Mouse (Mus musculus): Measurements from ENCODE around the gene Tmem82. TPM values are rescaled to one million over a fixed set of nuclear protein-coding genes. Genes with fewer than 3 reads are reported as not detected.
"Not testable (repeated sequence)": the region's sequence is repeated elsewhere in the genome, so short reads cannot be mapped to it uniquely, and the experiment has no call there.

The Tmem82 gene
- polyA plus RNA-seq, 1 experiment from 2014 or later = 0.74 TPM

DNA sequence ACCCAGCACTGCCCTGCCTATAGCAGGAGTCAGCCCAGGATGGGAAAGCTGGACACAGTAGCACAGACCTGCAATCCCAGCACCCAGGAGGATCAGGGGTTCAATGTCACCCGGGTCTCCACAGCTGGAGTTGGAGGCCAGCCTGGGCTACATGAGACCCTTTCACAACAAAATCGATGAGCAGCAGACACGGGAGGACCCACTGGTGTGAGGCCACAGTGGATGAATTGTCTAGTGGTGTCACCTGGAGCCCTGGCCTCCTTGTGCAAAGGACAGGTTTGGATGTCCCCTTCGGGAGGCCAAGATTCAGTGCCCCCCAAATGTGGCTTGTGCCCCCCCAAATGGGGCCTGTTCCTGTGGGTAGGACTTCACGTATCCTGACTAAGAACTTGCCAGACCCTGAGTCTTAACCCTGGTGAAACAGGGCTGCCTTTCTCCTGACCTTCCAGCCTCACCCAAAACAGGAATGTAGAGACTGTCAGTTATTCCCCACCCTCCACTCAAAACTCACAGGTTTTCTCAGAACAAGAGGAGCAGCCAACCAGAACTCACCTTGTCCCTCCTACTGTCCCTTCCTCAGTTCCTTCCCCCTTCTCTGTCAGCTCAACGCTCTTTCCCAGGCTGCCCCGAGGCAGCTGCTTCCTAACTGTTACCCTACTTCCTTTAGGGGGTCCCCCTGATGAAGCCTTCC lies 45.6 kb downstream of the Tmem82 start:
- ATAC-seq (ENCODE audit: insufficient number of reproducible peaks, insufficient read depth, low FRiP score, low TSS enrichment, low read depth) = no peak
- Histone ChIP-seq H3K27ac (no peak overlapping the region), H3K27me3 (no peaks in the 10 kb centered on the region), H3K36me3 (peaks cover 15% of the 10 kb centered on the region), H3K4me1 (peaks cover 5% of the 10 kb centered on the region), H3K9ac (0 out of 2 replicates have a peak overlapping the region, but pooled peaks have one; percentile 21), H3K4me3 (no peak overlapping the region), H3K4me2 (no peak overlapping the region), H3K9me3 (no peaks in the 10 kb centered on the region)
- whole genome bisulfite sequencing = 72% methylated on average over 7 of the region's 7 CpGs

DNA sequence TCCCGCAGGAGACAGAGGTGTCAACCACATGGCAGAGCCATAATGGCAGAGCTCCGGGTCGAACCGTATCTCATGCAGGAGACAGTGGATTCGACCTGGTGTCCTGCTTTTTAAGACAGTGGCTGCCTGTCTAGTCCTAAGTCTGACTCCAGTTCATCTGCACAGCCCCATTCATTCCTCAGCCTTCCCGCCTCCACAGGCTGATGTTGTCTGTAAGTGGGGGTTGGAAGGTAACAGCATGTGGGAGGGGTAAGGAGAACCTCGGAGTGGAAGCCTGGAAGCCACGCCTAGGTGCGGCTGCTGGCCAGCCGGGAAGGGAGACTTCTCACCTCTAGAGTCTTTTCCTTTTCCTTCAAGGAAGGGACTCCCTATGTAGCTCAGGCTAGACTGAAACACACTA lies 46.5 kb downstream of the Tmem82 start:
- Histone ChIP-seq H3K9me3 (no peaks in the 10 kb centered on the region), H3K9ac (no peak overlapping the region), H3K27ac (no peak overlapping the region), H3K36me3 (peaks cover 6% of the 10 kb centered on the region), H3K4me2 (no peak overlapping the region), H3K27me3 (no peaks in the 10 kb centered on the region), H3K4me3 (no peak overlapping the region), H3K4me1 (peaks cover 5% of the 10 kb centered on the region)
- 70% methylated on average over 10 of the region's 10 CpGs for WGBS
- no peak for ATAC-seq (ENCODE audit: insufficient number of reproducible peaks, insufficient read depth, low FRiP score, low TSS enrichment, low read depth)

DNA sequence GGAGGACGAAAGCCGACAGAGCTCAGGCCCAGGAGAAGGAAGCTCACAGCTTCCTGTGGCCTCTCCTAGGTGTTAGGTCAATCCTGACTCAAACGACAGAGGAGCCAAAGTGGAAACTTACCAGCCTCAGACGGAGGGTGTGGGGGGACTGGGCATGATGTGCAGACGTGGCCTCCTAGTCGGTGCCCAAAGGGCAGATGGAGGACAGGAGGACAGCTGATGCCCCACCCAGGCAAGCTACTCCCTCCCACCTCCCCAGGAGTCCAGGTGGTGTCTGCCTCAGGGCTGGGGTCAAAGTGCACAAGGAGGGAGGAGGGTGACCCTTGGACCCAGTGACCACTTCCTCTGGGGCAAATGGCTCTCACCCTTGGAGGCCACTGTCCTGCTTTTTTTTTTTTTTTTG lies 47.1 kb downstream of the Tmem82 start:
- no peaks in the 10 kb centered on the region for H3K27me3 ChIP-seq
- H3K9ac ChIP-seq = no peak overlapping the region; the same call in 1 of the 2 replicates
- no peak overlapping the region for H3K27ac ChIP-seq
- no peaks in the 10 kb centered on the region for H3K9me3 ChIP-seq
- WGBS = 62% methylated on average over 6 of the region's 6 CpGs
- H3K4me1 ChIP-seq = peaks cover 5% of the 10 kb centered on the region
- no peak overlapping the region for H3K4me3 ChIP-seq
- peaks cover under 1% of the 10 kb centered on the region; the same call in 1 of the 2 replicates for H3K36me3 ChIP-seq
- H3K4me2 ChIP-seq = no peak overlapping the region
- ATAC-seq (ENCODE audit: insufficient number of reproducible peaks, insufficient read depth, low FRiP score, low TSS enrichment, low read depth) = no peak

DNA sequence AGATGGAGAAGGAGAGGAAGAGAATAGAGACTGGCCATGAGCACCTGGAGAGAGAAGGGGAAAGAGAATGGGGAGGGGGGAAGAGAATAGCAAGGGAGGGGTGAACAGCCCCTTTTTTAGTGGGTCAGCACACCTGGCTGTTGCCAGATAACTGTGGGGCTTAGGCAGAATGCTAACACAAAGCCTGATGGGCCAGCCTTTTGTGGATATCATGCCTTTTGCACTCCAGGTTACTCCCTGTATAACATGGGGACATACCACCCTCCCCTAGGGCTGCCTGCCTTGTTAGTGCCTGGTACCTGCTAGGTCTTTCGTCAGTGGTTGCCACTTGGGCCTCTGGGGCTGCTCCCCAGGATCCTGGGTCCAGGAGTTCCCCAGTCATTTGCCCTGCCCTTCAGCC lies 47.6 kb downstream of the Tmem82 start:
- Histone ChIP-seq H3K9ac (no peak overlapping the region; the same call in 1 of the 2 replicates), H3K27ac (no peak overlapping the region), H3K4me2 (no peak overlapping the region), H3K27me3 (no peaks in the 10 kb centered on the region), H3K4me3 (no peak overlapping the region), H3K9me3 (no peaks in the 10 kb centered on the region), H3K36me3 (no peaks in the 10 kb centered on the region), H3K4me1 (peaks cover 5% of the 10 kb centered on the region)
- ATAC-seq (ENCODE audit: insufficient number of reproducible peaks, insufficient read depth, low FRiP score, low TSS enrichment, low read depth) = no peak
- WGBS = 85% methylated on average over 1 of the region's 1 CpGs

DNA sequence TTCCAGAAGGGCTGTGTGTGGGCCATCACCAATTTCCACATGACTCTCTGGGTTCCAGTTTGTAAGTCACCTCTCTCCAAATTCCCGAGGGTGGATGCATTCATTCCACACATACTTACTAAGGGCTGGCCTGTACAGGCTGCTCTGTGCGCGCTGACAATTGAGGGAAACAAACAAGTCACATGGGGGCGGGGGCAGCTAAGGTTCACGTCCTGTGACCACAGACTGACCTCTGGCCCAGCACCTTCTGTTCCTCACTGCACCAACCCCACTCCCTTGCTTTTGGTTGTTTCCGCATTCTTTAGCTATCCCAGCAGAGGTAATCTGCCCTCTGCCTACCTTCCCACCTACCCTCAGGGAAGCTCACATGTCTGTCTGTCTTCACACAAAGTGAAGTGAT lies 48.4 kb downstream of the Tmem82 start:
- Histone ChIP-seq H3K36me3 (no peaks in the 10 kb centered on the region), H3K9ac (no peak overlapping the region), H3K27ac (no peak overlapping the region), H3K4me2 (no peak overlapping the region), H3K9me3 (no peaks in the 10 kb centered on the region), H3K4me1 (peaks cover 7% of the 10 kb centered on the region), H3K4me3 (no peak overlapping the region), H3K27me3 (no peaks in the 10 kb centered on the region)
- no peak for ATAC-seq (ENCODE audit: insufficient number of reproducible peaks, insufficient read depth, low FRiP score, low TSS enrichment, low read depth)
- WGBS = 65% methylated on average over 6 of the region's 6 CpGs

DNA sequence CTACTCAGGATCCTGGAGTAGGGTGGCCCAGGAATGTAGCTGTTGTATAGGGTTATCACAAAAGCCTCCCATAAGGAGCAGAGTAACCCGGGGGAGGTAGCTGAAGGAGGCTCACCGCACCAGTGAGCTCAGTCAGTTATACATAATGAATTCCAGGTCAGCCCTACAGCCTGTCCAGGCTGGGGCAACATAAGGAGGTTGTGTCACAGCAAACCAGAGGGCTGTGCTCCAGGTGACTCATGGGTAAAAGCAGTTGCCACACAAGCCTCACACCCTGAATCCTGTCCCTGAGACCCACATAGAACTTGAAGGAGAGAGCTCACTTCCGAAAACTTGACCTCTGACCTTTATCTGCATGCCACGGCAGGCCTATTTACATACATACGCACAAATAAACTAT lies 49.5 kb downstream of the Tmem82 start:
- no peak overlapping the region for H3K27ac ChIP-seq
- no peak overlapping the region for H3K4me2 ChIP-seq
- no peaks in the 10 kb centered on the region for H3K27me3 ChIP-seq
- H3K9ac ChIP-seq = no peak overlapping the region
- no peak overlapping the region for H3K4me3 ChIP-seq
- WGBS = 61% methylated on average over 5 of the region's 5 CpGs
- H3K9me3 ChIP-seq = no peaks in the 10 kb centered on the region
- no peak for ATAC-seq (ENCODE audit: insufficient number of reproducible peaks, insufficient read depth, low FRiP score, low TSS enrichment, low read depth)
- H3K4me1 ChIP-seq = peaks cover 5% of the 10 kb centered on the region
- H3K36me3 ChIP-seq = no peaks in the 10 kb centered on the region

DNA sequence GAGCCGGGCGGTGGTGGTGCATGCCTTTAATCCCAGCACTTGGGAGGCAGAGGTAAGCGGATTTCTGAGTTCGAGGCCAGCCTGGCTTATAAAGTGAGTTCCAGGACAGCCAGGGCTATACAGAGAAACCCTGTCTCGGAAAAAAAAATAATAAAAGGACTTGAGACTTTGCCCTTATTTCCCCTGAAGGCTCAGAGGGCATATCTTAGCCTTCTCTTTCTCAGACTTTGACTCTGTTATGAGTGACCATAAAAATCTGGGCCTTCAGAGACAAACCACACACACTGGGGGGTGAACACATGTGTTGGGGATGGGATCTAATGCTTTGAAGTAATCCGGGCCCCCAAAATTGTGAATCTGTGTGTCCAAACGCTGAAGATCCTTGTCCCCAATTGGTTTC lies 51.3 kb downstream of the Tmem82 start:
- H3K4me3 ChIP-seq; H3K4me1 ChIP-seq; H3K27ac ChIP-seq; ATAC-seq (ENCODE audit: insufficient number of reproducible peaks, insufficient read depth, low FRiP score, low TSS enrichment, low read depth); H3K36me3 ChIP-seq; H3K9me3 ChIP-seq; H3K27me3 ChIP-seq; H3K4me2 ChIP-seq; H3K9ac ChIP-seq: not testable (repeated sequence)
- 91% methylated on average over 7 of the region's 7 CpGs for WGBS

DNA sequence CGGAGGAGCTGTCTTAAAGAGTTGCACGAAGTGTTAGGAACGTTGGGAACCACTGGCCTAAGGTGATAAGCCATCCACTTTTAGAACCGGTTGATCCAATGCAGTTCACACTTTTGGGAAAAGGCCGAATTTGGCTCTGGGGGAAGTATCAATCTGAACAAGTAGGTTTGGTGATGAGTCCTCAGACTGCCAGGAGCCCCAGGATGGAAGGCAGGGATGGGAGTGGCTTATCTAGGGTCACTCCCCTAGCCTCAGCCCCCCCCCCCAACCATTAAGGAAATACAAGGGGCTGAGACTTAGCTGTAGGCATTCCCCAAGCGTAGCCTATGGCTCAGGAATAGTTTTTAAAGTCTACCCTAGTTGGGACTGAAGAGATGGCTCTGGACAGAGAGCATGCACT lies 52.2 kb downstream of the Tmem82 start:
- no peak overlapping the region for H3K4me2 ChIP-seq
- 0 out of 2 replicates have a peak overlapping the region, but pooled peaks have one; percentile 85 for H3K27ac ChIP-seq
- no peaks in the 10 kb centered on the region for H3K27me3 ChIP-seq
- peaks cover 5% of the 10 kb centered on the region for H3K4me1 ChIP-seq
- no peak overlapping the region for H3K4me3 ChIP-seq
- no peaks in the 10 kb centered on the region for H3K36me3 ChIP-seq
- 90% methylated on average over 6 of the region's 6 CpGs for WGBS
- ATAC-seq (ENCODE audit: insufficient number of reproducible peaks, insufficient read depth, low FRiP score, low TSS enrichment, low read depth) = no peak
- H3K9me3 ChIP-seq = no peaks in the 10 kb centered on the region
- no peak overlapping the region for H3K9ac ChIP-seq

DNA sequence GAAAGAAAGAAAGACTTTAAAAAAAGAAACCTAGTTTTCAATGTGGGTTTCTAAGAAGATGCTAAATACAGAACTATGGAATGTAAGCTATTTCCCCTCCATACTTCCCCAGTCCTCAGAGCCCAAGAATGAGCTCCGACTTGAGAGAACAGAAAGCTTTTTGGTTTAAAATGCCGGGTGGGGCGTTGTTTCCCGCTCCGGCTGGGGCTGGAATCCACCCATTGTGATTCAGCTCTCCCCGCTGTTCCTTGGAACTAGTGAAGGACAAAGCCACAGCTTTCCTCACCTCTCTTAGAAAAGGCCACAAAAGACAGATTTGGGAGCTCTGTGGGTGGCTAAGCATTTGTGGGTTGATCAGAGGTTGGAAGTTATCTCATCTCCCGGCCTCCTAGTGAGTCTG lies 53.1 kb downstream of the Tmem82 start:
- H3K27me3 ChIP-seq = no peaks in the 10 kb centered on the region
- no peak overlapping the region for H3K4me2 ChIP-seq
- no peak for ATAC-seq (ENCODE audit: insufficient number of reproducible peaks, insufficient read depth, low FRiP score, low TSS enrichment, low read depth)
- WGBS = 29% methylated on average over 7 of the region's 7 CpGs
- peaks cover 5% of the 10 kb centered on the region for H3K4me1 ChIP-seq
- no peak overlapping the region for H3K9ac ChIP-seq
- no peaks in the 10 kb centered on the region for H3K36me3 ChIP-seq
- no peaks in the 10 kb centered on the region for H3K9me3 ChIP-seq
- no peak overlapping the region for H3K4me3 ChIP-seq
- peak overlapping the region; percentile 85 for H3K27ac ChIP-seq

DNA sequence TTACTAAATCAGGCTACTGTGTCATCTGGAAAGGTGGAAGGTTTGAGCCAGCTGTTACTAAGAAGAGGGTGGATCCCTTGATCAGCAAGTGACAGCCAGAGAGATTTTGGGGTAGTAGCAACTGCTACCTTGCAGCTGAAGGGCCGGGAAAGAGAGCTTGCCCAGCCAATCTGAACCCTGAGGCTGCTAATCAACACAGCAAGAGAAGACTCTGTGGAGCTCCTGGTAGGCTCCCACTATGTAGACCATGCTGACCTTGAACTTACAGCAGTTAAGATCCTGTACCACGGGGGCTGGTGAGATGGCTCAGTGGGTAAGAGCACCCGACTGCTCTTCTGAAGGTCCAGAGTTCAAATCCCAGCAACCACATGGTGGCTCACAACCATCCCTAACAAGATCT lies 53.8 kb downstream of the Tmem82 start:
- H3K4me1 ChIP-seq = peaks cover 5% of the 10 kb centered on the region
- no peaks in the 10 kb centered on the region for H3K9me3 ChIP-seq
- no peak for ATAC-seq (ENCODE audit: insufficient number of reproducible peaks, insufficient read depth, low FRiP score, low TSS enrichment, low read depth)
- no peak overlapping the region for H3K4me2 ChIP-seq
- no peak overlapping the region for H3K4me3 ChIP-seq
- H3K9ac ChIP-seq = no peak overlapping the region
- H3K36me3 ChIP-seq = no peaks in the 10 kb centered on the region
- no peaks in the 10 kb centered on the region for H3K27me3 ChIP-seq
- WGBS = 76% methylated on average over 3 of the region's 3 CpGs
- peak overlapping the region; percentile 85; the same call in 1 of the 2 replicates for H3K27ac ChIP-seq

DNA sequence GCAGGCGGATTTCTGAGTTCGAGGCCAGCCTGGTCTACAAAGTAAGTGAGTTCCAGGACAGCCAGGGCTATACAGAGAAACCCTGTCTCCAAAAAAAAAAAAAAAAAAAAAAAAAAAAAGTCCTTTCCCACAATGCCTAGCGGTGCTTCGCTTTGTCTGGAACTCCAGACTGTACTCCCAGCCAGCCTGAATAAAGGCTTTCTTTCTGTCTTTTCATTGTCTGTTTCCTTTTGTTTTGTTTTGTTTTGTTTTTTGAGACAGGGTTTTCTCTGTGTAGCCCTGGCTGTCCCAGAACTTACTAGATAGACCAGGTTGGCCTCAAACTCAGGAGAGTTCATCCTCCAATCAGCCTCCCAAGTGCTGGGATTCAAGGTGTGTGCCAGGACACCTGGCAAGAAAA lies 54.2 kb downstream of the Tmem82 start:
- 96% methylated on average over 4 of the region's 4 CpGs for WGBS
- Histone ChIP-seq H3K9ac (no peak overlapping the region), H3K36me3 (no peaks in the 10 kb centered on the region), H3K4me3 (no peak overlapping the region), H3K9me3 (no peaks in the 10 kb centered on the region), H3K4me2 (no peak overlapping the region), H3K27ac (no peak overlapping the region), H3K4me1 (peaks cover 8% of the 10 kb centered on the region), H3K27me3 (no peaks in the 10 kb centered on the region)
- ATAC-seq (ENCODE audit: insufficient number of reproducible peaks, insufficient read depth, low FRiP score, low TSS enrichment, low read depth) = no peak
